Mouse (Mus musculus) neural tube, embryonic 12.5 days (tissue): Measurements from ENCODE around the gene Tmem104. TPM values are rescaled to one million over a fixed set of nuclear protein-coding genes. Genes with fewer than 3 reads are reported as not detected.

ENCODE experiments used
- ATAC-seq: fragments of 200-750 bp; cut with Nextera tagmentation; 2 replicates; pipeline ENCODE4 v1.8.0; 2017; ENCODE audit warnings: low read depth, mild to moderate bottlenecking, moderate TSS enrichment, moderate library complexity; ENCODE audit not compliant: low FRiP score
- H3K27ac ChIP-seq: fragments of 300-500 bp; sonication (generic); 2 replicates; pipeline ENCODE4 v1.5.1; 2016
- H3K27me3 ChIP-seq: fragments of 300-500 bp; sonication (generic); replicated peaks from 2 replicates; pipeline ENCODE4 v1.6.1; 2016; ENCODE audit warnings: mild to moderate bottlenecking
- H3K36me3 ChIP-seq: fragments of 300-500 bp; sonication (generic); 2 replicates; pipeline ENCODE4 v1.6.1; 2016; ENCODE audit warnings: mild to moderate bottlenecking
- H3K4me1 ChIP-seq: fragments of 300-500 bp; sonication (generic); 2 replicates; pipeline ENCODE4 v1.6.1; 2016
- H3K4me2 ChIP-seq: fragments of 300-500 bp; sonication (generic); replicated peaks from 2 replicates; pipeline ENCODE4 v1.6.1; 2016; ENCODE audit warnings: mild to moderate bottlenecking
- H3K4me3 ChIP-seq: fragments of 300-500 bp; sonication (generic); 2 replicates; pipeline ENCODE4 v1.5.1; 2016
- H3K9ac ChIP-seq: fragments of 300-500 bp; sonication (generic); 2 replicates; pipeline ENCODE4 v1.6.1; 2016; ENCODE audit warnings: mild to moderate bottlenecking
- H3K9me3 ChIP-seq: fragments of 300-500 bp; sonication (generic); 2 replicates; pipeline ENCODE4 v1.6.1; 2016; ENCODE audit warnings: mild to moderate bottlenecking
- WGBS: fragments of 180-500 bp; shearing (Covaris S2); methylation state at CpG from one replicate; pipeline ENCODE4 v1.1.7; 2016; 5-methylcytosine and 5-hydroxymethylcytosine counted together
- polyA plus RNA-seq: library from polyadenylated mRNA; unstranded; fragments of >200 nt; fragmentation: Nextera tagmentation; extraction: Ambion mirVana; gene quantifications from 2 replicates; pipeline ENCODE4 v1.2.1, GENCODE M21; 2016

The Tmem104 gene
- polyA plus RNA-seq, 1 experiment from 2014 or later: 9.7 TPM

DNA sequence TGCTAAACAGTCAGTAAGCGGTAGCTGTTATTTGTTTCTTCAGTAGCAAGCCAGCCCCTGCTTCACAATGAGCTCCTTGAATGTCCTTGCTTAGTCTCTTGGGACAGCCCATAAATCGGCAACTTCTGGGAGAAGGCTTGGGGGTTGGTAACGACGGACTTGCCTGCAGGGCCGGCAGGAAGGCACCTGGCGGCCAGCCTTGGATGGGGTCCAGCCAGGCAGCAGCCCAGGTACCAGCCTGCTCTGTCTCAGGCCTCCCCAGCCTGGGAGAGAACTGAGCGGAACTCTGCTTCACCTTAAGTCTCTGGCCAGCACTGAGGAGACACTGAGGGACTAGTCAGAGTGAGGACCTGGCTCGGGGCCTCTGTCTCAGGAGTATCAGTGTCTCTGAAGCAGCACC is 16.2 kb upstream of the Tmem104 start:
- WGBS: 24% methylated on average over 8 of the region's 8 CpGs
- H3K4me1 ChIP-seq: peaks cover 41% of the 10 kb centered on the region
- H3K36me3 ChIP-seq: no peaks in the 10 kb centered on the region
- H3K9me3 ChIP-seq: no peaks in the 10 kb centered on the region
- no peak for ATAC-seq
- no peak overlapping the region for H3K4me3 ChIP-seq
- H3K27me3 ChIP-seq: peaks cover 2% of the 10 kb centered on the region
- H3K4me2 ChIP-seq: no peak overlapping the region
- no peak overlapping the region for H3K27ac ChIP-seq
- H3K9ac ChIP-seq: no peak overlapping the region

DNA sequence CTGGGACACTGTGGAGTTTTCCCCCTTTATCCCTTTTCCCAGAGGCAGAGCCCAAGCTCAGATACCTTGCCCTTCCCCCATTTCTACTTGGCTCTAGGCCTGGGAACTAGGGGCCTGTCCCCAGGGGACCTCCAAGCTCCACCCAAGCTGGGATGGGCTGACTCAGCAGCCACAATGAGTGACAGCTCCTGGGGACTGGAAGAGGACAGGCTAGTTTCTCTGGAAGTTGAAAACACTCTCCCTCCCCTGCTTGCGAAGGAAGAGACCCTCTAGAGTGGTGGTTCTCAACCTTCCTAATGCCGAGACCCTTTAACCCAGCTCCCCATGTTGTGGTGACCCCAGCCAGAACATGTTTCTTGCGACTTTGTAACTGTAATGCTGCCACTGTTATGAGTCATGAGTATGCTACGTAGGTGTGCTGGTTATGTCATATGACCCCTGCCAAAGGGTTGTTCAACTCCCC is 14.4 kb upstream of the Tmem104 start:
- Histone ChIP-seq H3K27ac (no peak overlapping the region), H3K9ac (no peak overlapping the region), H3K4me2 (peak overlapping the region; percentile 16; the same call in 1 of the 2 replicates), H3K27me3 (peaks cover 2% of the 10 kb centered on the region), H3K9me3 (no peaks in the 10 kb centered on the region), H3K4me3 (no peak overlapping the region), H3K4me1 (peaks cover 52% of the 10 kb centered on the region), H3K36me3 (no peaks in the 10 kb centered on the region)
- ATAC-seq: no peak
- WGBS: 28% methylated on average over 4 of the region's 4 CpGs

DNA sequence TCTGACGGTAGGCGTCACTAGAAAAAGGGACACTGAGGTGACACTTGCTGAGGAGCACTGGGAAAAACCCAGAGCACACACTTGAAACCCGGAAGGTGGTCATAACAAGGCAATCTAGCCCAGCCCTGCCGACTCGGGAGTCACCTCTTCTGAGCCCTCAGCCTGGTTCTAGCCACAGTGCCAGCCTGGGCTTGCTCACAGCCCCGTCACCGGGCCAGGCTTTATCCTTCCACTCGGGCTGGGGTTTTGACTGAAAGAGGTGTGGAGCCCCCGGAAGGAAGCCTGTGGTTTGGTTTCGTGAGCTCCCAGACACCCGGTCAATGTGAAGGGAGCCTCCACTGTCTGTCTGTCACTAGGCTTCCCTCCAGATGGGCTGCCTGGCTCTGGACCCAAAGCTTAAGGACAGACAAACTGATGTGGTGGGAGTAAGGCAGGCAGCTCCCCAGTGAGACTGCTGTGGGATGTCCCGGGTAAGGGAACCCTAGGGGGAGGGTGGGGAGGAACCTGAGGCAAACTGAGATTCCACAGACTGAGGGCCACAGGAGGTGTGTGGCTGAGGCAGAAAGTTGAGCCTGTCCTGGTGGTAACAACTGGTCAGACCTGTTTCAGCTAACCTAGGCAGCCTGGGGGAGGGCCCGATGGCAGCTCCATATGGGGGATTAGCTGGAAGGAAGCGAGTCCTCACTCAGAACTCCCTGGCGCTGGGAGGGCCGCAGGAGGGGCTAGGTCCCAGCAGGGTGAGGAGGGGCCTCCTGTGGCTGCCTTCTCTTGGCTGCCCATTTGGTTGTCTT is 13.5 kb upstream of the Tmem104 start:
- peaks cover 57% of the 10 kb centered on the region for H3K4me1 ChIP-seq
- WGBS: 14% methylated on average over 16 of the region's 16 CpGs
- peaks cover 2% of the 10 kb centered on the region for H3K27me3 ChIP-seq
- no peak for ATAC-seq
- H3K4me3 ChIP-seq: no peak overlapping the region
- H3K4me2 ChIP-seq: no peak overlapping the region
- no peaks in the 10 kb centered on the region for H3K9me3 ChIP-seq
- H3K36me3 ChIP-seq: no peaks in the 10 kb centered on the region
- H3K27ac ChIP-seq: no peak overlapping the region
- no peak overlapping the region for H3K9ac ChIP-seq

DNA sequence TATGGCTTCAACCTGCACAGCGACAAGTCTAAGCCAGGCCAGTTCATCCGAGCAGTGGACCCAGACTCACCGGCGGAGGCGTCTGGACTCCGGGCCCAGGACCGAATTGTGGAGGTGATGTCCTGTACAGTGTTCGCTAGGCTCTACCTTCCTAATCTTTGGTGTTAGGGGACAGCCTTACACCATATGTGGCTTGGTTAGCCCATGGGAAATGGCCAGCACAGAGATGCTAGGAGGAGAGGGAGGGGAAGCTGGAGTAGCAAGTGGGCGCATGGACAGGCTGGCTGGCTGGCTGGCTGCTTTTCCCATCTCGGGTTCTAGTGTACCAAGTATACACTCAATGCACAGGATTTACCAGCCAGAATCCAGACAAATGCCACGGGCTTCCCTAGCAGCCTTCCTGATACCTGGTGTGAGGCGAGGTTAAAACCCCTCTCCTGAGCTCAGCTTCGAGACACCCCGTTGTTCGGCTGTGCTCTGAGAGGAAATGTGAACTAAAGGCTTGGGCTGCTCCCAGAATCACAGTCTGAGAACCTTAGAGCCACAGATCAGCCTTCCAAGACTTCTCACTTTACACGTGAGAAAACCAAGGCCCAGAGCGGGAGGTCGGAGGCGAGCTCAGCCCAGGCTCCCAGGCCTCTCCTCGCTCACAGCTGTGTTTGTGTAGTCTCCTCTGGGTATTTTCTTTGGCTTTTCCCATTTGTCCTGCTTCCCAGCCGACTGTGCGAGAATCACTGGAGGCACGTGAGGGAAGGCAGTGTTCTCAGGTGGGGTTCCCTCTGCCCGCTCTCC is 10.7 kb upstream of the Tmem104 start:
- no peaks in the 10 kb centered on the region for H3K9me3 ChIP-seq
- peak overlapping the region; percentile 24; the same call in 1 of the 2 replicates for H3K4me2 ChIP-seq
- 0 out of 2 replicates have a peak overlapping the region, but pooled peaks have one; percentile 13 for H3K9ac ChIP-seq
- H3K4me3 ChIP-seq: no peak overlapping the region
- no peak for ATAC-seq
- no peak overlapping the region for H3K27ac ChIP-seq
- peaks cover 2% of the 10 kb centered on the region for H3K27me3 ChIP-seq
- H3K36me3 ChIP-seq: no peaks in the 10 kb centered on the region; the same call in 1 of the 2 replicates
- WGBS: 76% methylated on average over 24 of the region's 24 CpGs
- H3K4me1 ChIP-seq: peaks cover 50% of the 10 kb centered on the region

DNA sequence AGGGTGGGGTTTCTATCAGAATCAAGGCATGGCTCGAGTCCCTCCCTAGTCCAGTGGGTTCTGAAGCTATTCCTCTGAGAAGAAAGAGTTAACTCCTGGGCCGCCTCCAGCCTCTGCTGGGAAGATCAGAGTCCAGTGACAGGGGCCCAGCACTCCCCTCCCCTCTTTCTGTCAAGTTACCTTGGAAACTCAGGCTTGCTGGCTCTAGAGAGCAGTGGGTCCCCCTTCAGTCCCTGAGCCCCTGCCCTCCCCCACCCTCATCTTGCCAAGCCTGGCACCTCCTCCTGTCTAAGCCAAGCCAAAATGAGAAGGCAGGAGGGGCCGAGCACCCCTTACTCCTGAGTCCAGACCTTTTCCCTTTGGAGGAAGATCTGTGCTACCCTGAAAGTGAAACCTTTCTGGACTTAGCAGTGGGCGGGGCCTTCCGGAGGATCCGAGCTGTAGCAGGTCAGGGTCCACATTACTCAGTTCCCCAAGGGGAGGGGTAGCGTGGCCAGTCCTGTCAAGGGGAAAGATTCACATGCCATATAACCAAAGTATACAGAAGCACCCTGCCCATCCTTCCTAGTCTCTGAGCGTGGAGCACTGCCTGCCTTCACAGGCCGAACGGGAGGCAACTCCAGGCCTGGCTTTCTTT is 9.6 kb upstream of the Tmem104 start:
- H3K27ac ChIP-seq: no peak overlapping the region
- no peak overlapping the region for H3K9ac ChIP-seq
- H3K36me3 ChIP-seq: no peaks in the 10 kb centered on the region; the same call in 1 of the 2 replicates
- H3K4me1 ChIP-seq: peaks cover 39% of the 10 kb centered on the region
- WGBS: 53% methylated on average over 10 of the region's 10 CpGs
- ATAC-seq: no peak
- H3K4me3 ChIP-seq: no peak overlapping the region
- H3K4me2 ChIP-seq: peak overlapping the region; percentile 24
- H3K27me3 ChIP-seq: peaks cover 2% of the 10 kb centered on the region; the same call in 1 of the 2 replicates
- H3K9me3 ChIP-seq: no peaks in the 10 kb centered on the region

DNA sequence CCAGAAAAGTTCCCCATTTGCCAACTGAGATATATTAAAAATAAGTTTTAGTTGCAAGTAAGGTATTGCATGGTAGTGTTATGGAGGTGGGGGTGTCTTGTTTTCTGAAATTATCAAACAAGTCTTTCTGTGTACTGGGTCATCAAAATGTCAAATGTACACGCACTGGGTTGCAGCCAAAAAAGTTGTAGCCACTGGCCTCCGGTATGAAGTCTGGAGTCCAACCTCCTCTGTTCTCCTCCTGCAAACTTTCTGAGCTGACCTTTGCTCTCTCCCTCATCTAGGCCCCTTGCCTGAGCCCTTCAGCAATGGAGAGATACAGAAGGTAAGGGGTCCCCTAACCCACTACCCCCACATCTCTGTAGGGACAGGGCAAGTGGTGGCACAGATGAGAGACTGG is 8.5 kb upstream of the Tmem104 start:
- 78% methylated on average over 2 of the region's 2 CpGs for WGBS
- Histone ChIP-seq H3K36me3 (no peaks in the 10 kb centered on the region; the same call in 1 of the 2 replicates), H3K9ac (no peak overlapping the region), H3K4me1 (peaks cover 32% of the 10 kb centered on the region), H3K27ac (no peak overlapping the region), H3K9me3 (no peaks in the 10 kb centered on the region), H3K4me2 (no peak overlapping the region), H3K27me3 (peaks cover under 1% of the 10 kb centered on the region; the same call in 1 of the 2 replicates), H3K4me3 (no peak overlapping the region)
- ATAC-seq: no peak

DNA sequence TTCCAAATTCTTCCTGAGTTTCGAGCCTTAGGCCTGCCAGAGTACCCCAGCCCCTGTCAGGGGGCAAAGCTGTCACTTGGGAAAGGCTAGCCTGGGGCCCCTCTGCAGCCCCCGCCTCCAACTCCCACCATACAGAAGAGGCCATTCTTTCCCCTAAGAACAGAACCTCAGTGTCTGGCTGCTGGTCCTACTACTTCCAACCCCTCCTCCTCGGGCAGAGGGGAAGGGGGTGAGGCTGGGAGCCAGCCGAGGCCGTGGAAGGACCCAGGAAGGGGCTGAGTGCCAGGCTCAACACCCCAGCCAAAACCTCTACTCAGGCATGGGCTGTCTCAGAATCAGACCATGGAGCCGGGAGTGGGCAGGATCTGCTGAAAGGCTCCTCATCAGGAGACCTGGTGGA is 8.1 kb upstream of the Tmem104 start:
- no peaks in the 10 kb centered on the region; the same call in 1 of the 2 replicates for H3K36me3 ChIP-seq
- no peak overlapping the region for H3K9ac ChIP-seq
- H3K4me2 ChIP-seq: no peak overlapping the region
- H3K27me3 ChIP-seq: no peaks in the 10 kb centered on the region
- H3K4me3 ChIP-seq: no peak overlapping the region
- 72% methylated on average over 6 of the region's 6 CpGs for WGBS
- H3K27ac ChIP-seq: no peak overlapping the region
- no peaks in the 10 kb centered on the region for H3K9me3 ChIP-seq
- ATAC-seq: no peak
- H3K4me1 ChIP-seq: peaks cover 28% of the 10 kb centered on the region

DNA sequence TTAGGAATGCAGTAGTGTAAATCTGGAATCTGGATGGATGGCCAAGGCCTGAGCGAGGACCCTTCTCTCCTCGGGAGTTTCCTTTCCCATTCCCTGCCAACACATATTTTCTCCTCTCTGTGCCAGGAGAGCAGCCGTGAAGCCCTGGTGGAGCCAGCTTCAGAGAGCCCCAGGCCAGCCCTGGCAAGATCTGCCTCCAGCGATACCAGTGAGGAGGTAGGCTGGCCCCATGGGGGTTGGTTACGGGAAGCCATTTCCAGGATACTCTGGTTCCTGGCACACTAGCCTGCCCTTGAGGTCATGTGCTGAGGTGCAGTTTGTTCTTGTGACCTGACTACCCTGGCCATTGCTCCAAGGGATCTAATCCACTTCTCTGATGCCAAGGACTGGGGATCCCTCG is 7.4 kb upstream of the Tmem104 start:
- WGBS: 86% methylated on average over 6 of the region's 6 CpGs

DNA sequence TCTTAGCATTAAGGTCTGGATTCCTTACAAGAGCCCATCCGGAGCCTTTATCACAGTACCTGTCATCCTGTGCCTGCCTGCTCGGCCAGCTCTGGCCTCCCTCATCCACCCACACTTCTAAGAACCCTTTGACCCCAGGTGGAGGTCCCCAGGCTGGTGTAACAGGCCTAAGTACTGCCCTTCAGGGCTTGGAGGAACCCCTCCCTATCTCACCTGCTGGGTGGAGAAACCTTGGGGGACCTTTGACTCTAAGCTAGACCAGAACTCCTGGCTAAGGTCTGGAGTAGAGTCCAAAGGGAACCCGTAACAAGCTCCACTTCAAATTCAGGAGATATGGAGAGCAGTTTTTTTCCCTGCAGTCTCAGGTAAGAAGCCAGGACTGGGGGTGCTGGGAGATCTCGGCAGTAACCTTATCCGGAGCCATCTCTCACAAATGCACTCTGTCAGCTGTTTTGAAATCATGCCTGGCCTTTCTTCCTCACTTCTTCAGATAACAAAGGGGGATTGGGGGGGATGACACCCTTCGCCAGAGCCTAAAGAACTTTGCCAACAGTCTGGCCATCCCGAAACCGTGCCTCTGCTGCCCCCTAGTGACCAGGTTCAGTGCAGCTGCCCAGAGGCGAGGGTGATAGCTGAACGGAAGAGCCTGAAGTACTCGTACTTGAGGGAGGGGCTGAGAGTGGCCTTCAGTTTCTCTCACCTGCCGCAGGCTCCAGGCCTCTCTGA is 5.2 kb upstream of the Tmem104 start:
- no peak overlapping the region for H3K4me2 ChIP-seq
- H3K4me1 ChIP-seq: peaks cover 21% of the 10 kb centered on the region
- WGBS: 25% methylated on average over 12 of the region's 12 CpGs
- no peak overlapping the region for H3K27ac ChIP-seq
- H3K36me3 ChIP-seq: no peaks in the 10 kb centered on the region; the same call in 1 of the 2 replicates
- H3K4me3 ChIP-seq: no peak overlapping the region
- H3K27me3 ChIP-seq: no peaks in the 10 kb centered on the region
- 0 out of 2 replicates have a peak, but pooled peaks have one; percentile 2 for ATAC-seq
- no peaks in the 10 kb centered on the region for H3K9me3 ChIP-seq
- H3K9ac ChIP-seq: no peak overlapping the region

More for the DNA sequence above, 7.4 kb upstream of the Tmem104 start:
- ATAC-seq: no peak
- H3K4me2 ChIP-seq: no peak overlapping the region
- no peaks in the 10 kb centered on the region; the same call in 1 of the 2 replicates for H3K36me3 ChIP-seq
- no peak overlapping the region for H3K9ac ChIP-seq
- H3K4me1 ChIP-seq: peaks cover 21% of the 10 kb centered on the region
- H3K27me3 ChIP-seq: no peaks in the 10 kb centered on the region
- no peak overlapping the region for H3K27ac ChIP-seq
- H3K4me3 ChIP-seq: no peak overlapping the region
- H3K9me3 ChIP-seq: no peaks in the 10 kb centered on the region

DNA sequence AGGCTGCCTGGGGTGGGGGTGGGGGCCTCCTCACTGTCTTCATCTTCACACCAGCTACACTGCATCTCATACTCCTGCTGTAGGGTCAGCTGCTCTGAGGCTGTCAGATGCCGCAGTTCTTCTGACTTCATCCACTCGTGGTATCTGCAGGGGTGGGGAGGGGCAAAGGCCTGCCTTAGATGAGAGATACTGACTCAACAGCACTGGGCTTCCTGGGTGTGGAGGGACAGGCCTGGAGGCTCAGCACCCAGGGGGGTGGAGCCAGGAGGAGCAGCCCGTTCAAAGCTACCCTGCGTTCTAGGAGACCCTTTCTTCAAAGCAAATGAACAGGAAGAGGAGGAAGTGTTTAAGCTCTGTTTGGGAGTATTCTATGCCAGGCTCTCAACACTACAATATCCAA is 2.3 kb upstream of the Tmem104 start:
- no peak for ATAC-seq
- Histone ChIP-seq H3K9ac (no peak overlapping the region), H3K9me3 (no peaks in the 10 kb centered on the region), H3K27me3 (no peaks in the 10 kb centered on the region), H3K27ac (no peak overlapping the region), H3K36me3 (no peaks in the 10 kb centered on the region; the same call in 1 of the 2 replicates), H3K4me1 (peaks cover 18% of the 10 kb centered on the region), H3K4me2 (no peak overlapping the region), H3K4me3 (no peak overlapping the region)
- 50% methylated on average over 4 of the region's 4 CpGs for WGBS

DNA sequence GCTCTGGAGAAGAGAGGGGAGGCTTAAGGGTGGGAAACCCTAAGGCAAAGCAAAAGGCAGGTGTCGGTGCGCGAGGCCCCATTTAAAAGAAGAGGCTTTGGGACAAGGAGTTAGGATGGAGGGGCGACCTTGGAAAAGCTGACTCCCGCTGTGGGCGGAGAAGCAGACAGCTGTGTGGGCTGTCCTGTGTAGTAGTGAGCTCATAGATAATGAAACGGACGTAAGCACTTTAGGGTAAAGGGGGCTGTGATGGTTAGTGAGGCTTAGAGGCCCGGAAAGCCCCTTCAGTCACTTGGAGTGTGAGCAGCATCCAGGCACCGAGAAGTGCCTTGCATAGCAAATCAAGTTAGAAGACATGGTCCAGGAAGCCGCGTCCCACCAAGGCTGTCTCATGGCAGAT is 406 bp downstream of the Tmem104 start, which contains the start of gene Nat9:
Nat9 (minus strand) TSS at position 167 of the 400 bp plus-strand sequence.
- Histone ChIP-seq H3K9ac (peak within 1 kb of the TSS; percentile 72), H3K4me3 (peak within 1 kb of the TSS; percentile 56), H3K4me1 (peaks cover 18% of the 10 kb centered on the region), H3K9me3 (no peaks in the 10 kb centered on the region), H3K4me2 (peak within 1 kb of the TSS; percentile 84), H3K36me3 (peaks cover 8% of the 10 kb centered on the region; the same call in 1 of the 2 replicates), H3K27me3 (no peaks in the 10 kb centered on the region), H3K27ac (peak within 1 kb of the TSS; percentile 50; the same call in 1 of the 2 replicates)
- no peak; the same call in none of the 2 replicates for ATAC-seq
- 9% methylated on average over 12 of the region's 12 CpGs for WGBS
